Mouse (Mus musculus): ENCODE results near the gene Nr1i2.
A peak's percentile ranks its signal among the peaks of the same experiment; 100 is the strongest.
"Not testable (repeated sequence)": the region's sequence is repeated elsewhere in the genome, so short reads cannot be mapped to it uniquely, and the experiment has no call there.

Nr1i2 gene

DNA sequence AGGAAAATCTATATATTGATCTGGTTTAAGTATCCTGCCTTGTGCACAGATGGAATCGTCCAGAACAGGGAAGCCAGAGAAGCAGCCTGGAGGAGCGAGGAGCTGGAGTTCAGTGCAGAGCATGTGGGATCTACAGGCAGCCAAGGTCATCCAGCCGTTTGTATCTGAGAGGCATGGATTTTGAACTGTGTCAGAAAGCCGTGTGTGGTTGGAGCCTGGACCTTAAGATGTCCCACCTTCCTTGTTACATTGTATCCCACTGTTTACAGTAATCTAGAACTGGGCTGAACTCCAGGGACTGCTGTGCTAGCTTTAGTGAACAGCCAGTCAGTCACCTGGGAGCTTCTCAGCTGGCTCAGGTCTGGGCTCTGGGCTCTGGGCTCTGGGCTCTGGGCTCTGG lies 8.1 kb downstream of the Nr1i2 start:
- DNase-seq: no peak

DNA sequence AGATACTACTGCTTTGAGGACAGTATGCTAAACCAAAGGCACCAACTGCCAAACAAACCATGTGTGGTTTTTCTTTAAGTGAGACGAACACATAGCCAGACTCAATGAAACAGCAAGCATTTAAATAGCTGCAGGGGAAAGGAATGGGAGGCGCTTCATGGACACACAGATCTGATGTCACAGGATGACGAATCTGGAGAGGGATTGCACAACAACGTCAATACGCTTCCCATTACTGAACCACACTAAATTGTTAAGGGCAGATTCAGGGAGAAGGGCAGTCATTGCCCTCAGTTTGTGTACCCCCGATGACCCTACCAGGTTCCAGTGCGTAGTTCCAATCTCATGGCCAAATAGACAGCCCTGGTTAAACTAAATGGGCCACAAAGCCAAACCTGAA lies 8.8 kb downstream of the Nr1i2 start:
- DNase-seq: no peak

DNA sequence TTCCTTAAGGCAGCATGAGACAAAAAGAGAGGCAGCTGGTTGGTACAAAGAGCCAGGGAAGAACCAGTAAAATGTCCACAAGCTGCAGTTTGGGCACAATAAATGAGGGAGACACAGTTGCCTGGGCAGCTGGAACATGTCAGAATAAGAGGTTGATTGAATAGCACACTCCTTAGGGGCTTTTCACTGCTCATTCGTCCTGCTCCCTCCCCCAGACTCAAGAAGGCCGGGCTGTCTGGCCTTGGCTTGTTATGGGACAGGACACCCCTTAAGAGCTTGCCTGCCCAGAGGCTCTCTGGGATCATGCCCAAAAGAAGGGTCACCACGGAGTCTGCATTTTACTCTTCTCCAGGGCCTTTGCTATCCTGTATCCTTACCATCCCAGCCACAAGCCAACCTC lies 11.3 kb downstream of the Nr1i2 start:
- DNase-seq: no peak

DNA sequence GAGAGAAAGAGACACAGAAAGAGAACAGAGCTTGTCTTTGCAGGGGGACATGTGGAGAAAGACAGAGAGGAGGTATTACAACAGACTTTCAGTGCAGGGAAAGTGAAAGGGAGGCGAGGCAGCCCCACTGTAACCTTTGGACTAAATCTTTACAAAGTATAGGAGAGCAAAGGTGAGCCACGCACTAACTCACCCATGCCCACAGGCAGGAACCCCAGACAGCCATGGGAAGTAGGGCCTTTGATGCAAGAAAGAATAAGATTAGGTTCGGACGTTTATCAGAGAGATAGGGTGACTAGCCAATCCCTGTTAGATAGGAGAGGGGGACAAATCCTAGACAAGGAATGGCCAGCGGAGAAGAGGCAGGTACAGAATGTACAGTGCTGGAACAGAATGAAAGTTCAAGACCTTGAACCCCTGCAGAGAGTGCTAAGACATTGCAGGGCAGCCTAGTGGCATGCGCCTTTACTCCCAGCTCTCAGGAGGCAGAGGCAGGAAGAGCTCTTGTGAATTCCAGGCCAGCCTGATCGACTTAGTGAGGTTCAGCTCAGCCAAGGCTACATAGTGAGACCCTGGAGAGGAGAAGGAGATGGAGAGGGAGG lies 12.0 kb downstream of the Nr1i2 start:
- no peak for DNase-seq

DNA sequence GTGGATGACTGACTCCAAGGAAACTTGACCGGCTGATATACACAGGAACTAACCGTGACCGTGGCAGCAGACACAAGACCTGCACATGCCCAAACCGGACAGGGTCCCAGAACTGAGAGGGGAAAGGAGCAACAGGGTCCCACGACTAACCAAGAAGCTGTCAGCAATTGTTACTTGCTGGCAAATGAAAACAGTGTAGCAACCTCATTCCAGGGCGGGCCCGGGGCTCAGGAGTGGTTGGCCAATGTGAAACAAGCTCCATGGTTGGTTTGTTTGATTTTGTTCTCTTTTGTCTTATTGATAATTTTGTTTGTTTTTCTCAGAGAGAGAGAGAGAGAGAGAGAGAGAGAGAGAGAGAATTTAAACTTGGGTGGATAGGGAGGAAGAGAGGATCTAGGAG lies 13.7 kb downstream of the Nr1i2 start:
- no peak for DNase-seq

DNA sequence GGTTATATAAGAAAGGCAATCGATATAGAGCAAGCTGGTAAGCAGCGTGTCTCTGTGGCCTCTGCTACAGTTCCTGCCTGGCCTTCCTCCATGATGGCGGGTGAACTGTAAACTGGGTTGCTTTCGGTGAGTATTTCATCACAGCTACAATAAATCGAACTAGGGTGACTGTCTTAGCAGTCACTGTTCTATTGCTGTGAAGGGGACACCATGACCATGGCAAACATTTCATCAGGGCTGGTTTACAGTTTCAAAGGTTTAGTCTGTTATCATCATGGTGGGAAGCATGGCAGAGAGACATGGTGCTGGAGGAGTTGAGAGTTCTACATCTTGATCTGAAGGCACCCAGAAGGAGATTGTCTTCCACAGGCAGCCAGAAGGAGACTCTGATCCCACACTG lies 14.8 kb downstream of the Nr1i2 start:
- DNase-seq: no peak

DNA sequence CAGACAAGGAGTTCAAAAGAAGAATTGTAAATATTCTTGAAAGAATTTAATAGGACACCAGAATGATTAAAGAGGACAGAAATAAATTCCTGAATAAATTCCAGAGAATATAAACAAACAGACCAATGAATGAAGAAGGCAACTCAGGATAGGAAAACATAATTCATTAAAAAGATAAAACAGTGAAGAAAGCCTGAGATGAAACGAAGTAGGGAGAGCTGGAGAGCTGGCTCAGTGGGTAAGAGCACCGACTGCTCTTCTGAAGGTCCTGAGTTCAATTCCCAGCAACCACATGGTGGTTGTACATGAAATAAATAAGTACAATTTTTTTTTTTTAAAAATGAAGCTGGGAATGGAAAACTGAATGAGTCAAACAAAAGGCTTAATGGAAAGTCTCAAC lies 19.9 kb downstream of the Nr1i2 start:
- no peak for DNase-seq

DNA sequence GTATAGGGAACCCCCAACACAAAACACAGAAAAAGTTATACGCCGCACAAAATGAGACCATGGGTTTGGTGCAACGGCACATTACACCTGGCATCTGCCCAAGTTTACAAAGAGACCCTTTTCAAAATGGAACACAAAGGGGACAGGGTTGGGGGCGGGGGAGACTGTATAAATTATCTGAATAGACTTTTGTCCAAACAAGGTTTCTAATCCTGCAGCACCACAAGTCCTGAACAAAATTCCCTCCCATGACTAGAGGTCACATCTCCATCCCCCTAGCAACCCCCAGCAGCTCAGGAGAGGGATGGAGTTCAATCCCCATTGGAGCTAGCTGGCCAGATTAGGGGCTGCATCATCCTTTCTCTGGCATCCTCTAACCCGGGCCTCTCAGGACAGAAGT lies 22.1 kb downstream of the Nr1i2 start:
- no peak for DNase-seq

DNA sequence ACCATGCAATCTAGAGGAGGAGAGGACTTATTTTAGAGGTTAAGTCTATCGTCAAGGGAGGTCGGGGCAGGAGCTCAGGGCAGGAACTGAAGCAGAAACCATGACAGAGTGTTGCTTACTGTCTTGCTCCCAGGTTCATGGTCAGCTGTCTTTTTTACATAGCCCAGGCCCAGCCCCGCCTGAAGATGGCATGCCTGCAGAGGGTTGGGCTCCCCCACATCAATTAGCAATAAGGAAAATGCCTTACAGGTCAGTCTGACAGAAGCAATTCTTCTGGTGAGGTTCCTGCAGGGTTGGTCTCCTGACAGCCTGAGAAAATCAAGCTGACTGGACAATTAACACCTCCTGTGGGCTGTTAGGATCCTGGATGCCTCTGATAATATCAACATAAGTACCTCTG lies 23.0 kb downstream of the Nr1i2 start:
- no peak for DNase-seq

DNA sequence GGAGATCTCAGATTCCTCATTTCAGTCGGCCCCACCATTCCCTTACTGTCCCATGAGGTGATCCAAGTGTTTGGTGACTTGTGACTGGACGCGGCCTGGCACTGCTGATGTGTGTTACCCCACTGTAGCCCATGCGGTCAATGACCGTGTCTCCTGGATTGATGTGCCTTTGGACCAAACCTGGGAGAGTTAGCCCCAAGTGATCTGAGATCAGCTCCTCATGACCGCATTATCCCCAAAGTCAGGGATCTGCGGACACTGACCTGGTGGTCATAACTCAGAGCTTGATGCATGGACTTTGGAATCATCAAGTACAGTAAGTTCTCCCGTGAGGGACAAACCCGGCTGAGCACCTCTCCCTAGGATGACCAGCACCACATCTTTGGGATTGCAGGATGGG lies 38.7 kb downstream of the Nr1i2 start:
- DNase-seq: no peak

DNA sequence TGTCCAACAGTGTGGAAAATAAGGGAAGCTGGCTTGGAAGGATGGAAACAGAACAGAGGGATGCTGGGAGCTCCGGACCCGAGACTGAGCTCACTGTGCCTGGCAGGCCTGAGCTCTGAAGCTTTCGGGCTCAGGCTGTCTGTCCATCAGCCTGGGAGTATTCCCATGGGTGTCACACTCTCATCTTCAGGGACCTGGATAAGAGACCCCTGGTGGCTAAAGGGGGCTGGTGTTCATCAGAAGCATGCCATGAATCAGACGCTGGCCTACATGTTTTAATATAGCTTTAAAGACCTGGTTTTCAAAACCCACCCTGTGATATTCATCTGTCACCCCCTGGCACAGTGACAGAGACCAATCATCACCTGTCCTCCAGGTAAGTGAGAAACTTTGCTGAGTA lies 39.5 kb downstream of the Nr1i2 start:
- DNase-seq: no peak

DNA sequence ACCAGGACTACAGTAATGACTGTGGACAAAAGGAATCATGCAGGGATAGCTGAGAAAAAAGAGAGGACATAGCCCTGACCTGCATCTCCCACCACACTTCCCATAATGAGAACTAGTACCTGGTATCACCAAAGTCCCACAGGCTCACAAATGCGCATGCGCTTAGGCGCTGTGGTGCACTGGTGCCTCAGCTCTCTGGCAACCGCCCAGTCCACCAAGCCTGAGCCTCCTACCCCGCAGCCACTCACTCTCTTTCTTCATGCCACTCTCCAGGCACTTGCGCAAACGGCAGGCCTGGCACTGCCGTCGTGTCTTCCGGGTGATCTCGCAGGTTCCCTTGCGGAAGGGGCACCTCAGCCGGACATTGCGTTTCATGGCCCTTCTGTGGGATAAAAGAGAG lies 40.6 kb downstream of the Nr1i2 start:
- DNase-seq: no peak

DNA sequence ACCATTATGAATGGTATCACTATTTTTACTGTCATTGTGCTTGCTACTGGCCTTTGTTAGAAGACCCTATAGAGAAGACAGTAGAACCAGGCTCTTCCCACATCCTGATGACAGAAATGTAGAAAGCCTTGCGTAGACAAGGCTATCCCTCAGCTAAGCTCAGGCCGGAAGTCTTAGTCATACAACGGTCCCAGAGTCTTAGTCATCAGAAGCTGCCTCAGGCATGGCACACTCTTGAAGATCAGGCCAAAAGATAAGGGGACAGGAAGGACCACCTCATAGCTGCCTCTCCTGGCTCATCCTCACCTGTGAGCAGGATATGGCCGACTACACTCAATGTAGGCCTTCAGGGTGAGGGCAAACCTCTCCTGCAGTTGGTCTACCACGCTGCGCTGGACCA lies 44.2 kb downstream of the Nr1i2 start:
- DNase-seq: no peak

DNA sequence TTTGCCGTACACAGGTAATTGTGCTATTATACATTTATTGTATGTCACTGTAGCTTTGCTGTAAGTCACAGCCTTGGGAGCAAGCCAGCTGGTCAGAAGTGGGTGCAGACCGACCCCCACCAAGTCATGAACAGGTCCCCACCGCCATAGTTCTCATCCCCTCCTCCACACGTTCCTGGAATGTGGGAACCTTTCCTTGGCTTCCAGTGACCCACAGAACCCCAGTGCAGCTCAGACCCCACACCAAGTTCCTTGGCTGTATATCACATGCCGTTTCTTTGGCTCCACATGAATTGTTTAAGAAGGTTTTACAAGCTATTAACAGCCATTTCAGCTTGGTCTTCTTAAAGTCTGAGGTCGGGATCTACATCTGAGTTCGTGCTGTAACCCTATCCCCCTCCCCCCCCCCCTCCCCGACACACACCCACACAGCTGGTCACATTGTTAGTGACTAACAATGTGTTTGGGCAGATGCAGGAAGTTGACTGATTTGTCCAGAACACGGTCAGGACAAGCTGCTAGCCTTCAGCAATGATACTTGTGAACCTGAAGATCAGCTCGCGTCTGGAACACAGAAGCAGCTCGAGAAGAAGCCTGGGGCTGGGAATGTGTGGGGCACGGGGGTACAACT lies 46.2 kb downstream of the Nr1i2 start:
- DNase-seq: no peak

DNA sequence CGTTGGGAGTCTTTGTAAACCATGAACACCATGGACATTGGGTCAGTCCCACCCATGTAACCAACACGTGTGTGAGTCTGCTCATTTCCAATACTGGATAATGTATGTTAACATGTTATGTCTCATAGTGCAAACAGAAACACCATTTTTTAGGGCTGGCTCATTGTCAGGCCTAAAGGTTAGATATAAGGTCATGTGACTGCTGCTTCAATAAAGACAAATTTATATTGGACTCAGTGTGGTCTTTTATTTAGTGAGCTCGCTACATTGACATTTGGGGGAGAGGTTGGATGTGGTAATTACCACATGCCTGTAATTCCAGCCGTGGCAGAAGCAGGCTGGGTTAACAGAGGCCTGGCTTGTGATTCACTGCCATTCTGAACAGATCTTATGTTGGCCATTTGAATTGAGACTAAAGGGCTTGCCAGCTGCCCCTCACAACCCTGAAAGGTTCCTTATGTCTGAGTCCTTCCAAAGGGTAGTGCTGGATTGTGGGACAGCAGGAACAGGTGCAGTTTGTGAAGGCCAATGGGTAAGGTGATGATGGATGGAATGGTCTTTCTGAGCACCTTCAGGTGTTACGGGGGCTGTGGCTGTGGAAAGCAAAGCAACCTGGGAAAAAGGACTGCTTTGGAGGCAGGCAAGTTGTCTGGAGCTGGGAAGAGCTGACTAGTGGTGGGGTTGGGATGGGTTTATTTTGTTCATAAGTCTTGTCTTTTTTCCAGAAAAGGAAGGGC lies 48.6 kb downstream of the Nr1i2 start:
- no peak for DNase-seq

DNA sequence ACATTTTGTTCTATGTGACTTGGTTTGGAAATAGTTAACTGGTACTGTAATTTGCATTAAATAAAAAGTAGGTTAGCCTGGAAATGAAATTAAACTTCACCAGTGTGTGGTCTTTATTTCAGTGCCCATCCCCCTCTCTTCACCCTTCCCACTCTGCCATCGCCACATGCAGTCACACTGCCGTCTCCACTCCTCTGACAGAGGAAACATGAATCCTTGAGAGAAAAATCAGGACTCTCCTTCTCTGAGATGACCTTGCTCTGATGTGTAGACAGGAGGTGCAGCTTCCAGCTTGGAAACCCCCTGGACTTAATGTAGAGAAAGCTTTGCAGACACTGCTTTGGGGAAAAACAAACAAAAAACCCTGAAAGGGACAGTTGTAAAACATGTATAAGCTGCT lies 49.2 kb downstream of the Nr1i2 start:
- DNase-seq: no peak

DNA sequence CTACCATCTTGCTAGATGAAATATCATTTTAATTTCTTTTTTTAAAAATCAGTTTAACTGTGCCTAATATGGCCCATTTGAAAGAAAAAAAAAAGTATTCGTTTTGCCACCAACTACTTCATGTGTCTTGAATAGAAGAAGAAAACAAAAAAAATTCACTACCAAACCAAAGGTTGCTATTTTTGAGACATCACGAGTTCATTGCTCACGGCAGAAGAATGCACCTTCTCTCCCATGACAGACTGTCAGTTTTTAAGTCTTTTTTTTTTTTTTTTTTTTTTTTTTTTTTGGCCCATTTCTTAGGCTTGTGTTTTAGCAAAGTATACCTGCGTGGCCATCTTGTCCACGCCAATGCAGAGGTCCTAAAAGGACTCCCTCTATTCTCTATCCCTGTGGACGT lies 50.5 kb downstream of the Nr1i2 start:
- DNase-seq: no peak

DNA sequence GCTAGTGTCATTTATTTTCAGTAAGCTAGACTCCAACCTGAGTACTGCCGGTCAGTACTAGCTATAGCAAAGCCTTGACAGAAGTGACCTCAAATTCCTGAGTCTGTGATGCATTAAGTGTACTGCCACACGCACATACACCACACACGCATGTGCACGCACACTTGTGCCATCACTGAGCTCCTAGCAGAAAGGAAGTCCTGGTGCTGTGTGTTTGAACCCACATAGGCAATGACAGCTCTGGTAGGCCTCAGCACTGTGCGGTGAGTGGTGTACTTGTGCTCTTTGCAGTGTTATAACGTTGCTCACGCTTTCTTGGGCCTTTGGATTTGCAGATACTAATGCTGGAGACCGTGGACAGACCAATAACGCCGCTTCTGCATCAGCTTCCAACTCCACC lies 54.5 kb downstream of the Nr1i2 start:
- DNase-seq: no peak

DNA sequence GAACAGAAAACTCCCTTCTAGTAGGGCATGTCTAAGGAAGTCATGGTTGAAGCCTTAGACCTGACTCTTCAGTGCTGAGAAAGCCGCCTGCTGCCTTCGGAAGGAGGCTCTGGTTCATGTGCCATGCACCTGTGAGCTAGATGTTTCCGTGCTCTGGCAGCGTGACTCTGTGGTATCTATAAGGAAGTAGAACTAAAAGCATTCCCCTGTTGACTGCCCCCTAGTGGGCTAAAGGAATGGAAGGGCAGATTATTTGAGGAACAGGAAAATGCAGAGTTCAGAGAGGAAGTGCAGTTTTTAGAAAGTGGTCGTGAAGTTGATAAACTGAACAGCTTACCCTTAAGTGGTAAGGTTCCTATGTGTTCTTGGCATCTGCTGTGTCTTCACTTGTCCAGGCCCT lies 54.9 kb downstream of the Nr1i2 start:
- peak; percentile 79 for DNase-seq

DNA sequence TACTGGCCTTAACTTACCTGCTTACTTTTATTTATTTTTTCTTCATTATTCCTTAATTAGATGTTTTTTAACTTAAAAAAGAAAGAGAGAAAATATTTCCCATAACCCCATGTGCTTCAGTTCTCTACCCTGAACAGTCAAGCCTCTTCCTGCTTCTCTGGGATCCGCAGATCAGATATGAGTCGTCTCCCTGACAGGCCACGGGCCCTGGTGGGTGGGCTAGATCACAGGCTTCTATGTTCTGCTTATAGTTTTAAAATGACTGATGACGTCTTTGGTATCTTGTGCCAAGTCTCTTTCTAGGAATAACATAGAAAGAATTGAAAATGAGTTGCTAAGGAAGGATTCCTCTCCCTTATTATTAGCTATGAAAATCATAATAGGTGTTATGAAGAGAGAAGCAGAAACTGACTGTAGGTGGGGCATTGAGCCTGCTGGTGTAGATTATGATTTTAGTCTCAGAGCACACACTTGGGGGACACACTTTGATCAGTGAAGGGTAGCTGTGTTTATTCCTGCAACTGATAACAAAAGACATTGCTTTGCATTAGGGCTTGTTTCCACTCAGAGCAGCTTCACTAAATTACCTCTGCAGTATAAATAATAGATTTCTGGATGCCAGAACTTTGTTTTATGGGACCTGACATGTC lies 57.6 kb downstream of the Nr1i2 start:
- no peak for DNase-seq

DNA sequence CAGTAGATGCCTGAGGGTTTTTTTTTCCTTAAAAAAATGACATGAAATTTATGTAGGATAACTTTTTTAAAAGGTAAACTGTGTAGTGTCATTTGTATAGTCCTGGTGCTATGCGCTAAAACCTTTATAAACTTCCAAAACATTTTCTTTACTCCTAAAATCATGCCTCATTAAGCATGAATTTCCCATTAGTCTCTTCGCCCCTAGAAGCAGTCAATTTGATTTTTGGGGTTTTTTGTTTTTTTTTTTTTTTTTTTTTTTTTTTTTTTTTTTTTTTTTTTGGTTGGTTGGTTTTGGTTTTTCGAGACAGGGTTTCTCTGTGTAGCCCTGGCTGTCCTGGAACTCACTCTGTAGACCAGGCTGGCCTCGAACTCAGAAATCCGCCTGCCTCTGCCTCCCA lies 72.1 kb downstream of the Nr1i2 start:
- not testable (repeated sequence) for DNase-seq

DNA sequence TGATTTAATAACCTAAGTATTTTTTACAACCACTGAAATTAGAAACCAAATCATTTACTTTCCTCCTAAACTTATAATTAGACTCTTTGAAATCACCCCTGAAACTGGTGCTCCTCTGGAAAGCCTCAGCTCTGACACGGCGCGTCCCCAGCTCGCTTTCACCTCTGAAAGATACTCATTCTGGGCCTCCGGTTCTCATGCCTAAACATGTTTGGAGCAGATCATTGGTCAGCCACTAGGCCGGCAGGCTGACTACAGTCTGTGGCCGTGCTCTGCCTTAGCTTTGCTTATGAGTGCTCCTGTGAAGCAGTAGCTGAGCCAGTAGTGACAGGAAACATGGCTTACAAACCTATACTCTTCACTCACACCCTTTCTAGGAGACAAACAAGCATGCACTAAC lies 89.4 kb downstream of the Nr1i2 start:
- no peak for DNase-seq

Measured in thymus, postnatal 4 days (tissue).